Mouse (Mus musculus) layer of hippocampus, adult 8-10 months (tissue): ENCODE results near the gene Mbnl1. TPM values are rescaled to one million over a fixed set of nuclear protein-coding genes. Genes with fewer than 3 reads are reported as not detected.
"Not testable (repeated sequence)": the region's sequence is repeated elsewhere in the genome, so short reads cannot be mapped to it uniquely, and the experiment has no call there.

Experiments used
- DNase-seq, 2 experiments: peaks; one replicate each; pipeline ENCODE4 v3.0.0; 2022; ENCODE audit warnings: low spot score in 2 of 2
- total RNA-seq, 4 experiments: library from RNA; stranded (reverse); gene quantifications; 2 replicates each; pipeline ENCODE4 v1.2.4; 2022

The Mbnl1 gene
- total RNA-seq, 4 experiments from 2014 or later: 160 to 169 (median 162) TPM

GRCm38 (mm10) chr3:60489509-60489908, 16.9 kb downstream of the Mbnl1 start:
- DNase-seq: no peak

- DNase-seq: not testable (repeated sequence)
Observed at GRCm38 (mm10) chr3:60494774-60495535, 22.3 kb downstream of the Mbnl1 start.

- no peak for DNase-seq
Observed at GRCm38 (mm10) chr3:60496197-60496596, 23.6 kb downstream of the Mbnl1 start.

- DNase-seq: no peak
Observed at GRCm38 (mm10) chr3:60498151-60498550, 25.5 kb downstream of the Mbnl1 start.

- DNase-seq: no peak
Observed at GRCm38 (mm10) chr3:60498646-60499045, 26.0 kb downstream of the Mbnl1 start.

GRCm38 (mm10) chr3:60499157-60499578, 26.5 kb downstream of the Mbnl1 start:
- no peak for DNase-seq

GRCm38 (mm10) chr3:60499718-60500450, 27.3 kb downstream of the Mbnl1 start:
- no peak for DNase-seq

- DNase-seq: peak; percentile 65 to 78
Observed at GRCm38 (mm10) chr3:60500571-60501527, 28.2 kb downstream of the Mbnl1 start.

- peak; percentile 33 to 49 for DNase-seq
Observed at GRCm38 (mm10) chr3:60501561-60502151, 29.0 kb downstream of the Mbnl1 start.

- DNase-seq: no peak
Observed at GRCm38 (mm10) chr3:60502155-60502987, 29.7 kb downstream of the Mbnl1 start.

- DNase-seq: no peak
Observed at GRCm38 (mm10) chr3:60503196-60503595, 30.6 kb downstream of the Mbnl1 start.

GRCm38 (mm10) chr3:60504775-60505430, 32.3 kb downstream of the Mbnl1 start:
- DNase-seq: no peak

GRCm38 (mm10) chr3:60506821-60507220, 34.2 kb downstream of the Mbnl1 start:
- DNase-seq: no peak

GRCm38 (mm10) chr3:60507496-60507895, 34.9 kb downstream of the Mbnl1 start:
- DNase-seq: no peak

- no peak for DNase-seq
Observed at GRCm38 (mm10) chr3:60507979-60508378, 35.3 kb downstream of the Mbnl1 start.

- no peak for DNase-seq
Observed at GRCm38 (mm10) chr3:60511197-60511596, 38.6 kb downstream of the Mbnl1 start.

- DNase-seq: no peak
Observed at GRCm38 (mm10) chr3:60513337-60513736, 40.7 kb downstream of the Mbnl1 start.

- no peak for DNase-seq
Observed at GRCm38 (mm10) chr3:60513746-60514145, 41.1 kb downstream of the Mbnl1 start.

- DNase-seq: no peak
Observed at GRCm38 (mm10) chr3:60515430-60515829, 42.8 kb downstream of the Mbnl1 start.
